22 mouse cellular contexts compared by ENCODE assay signal in genomic region chr13:38776546-38776945, GRCm38 (mm10).
"Had no signal": no experiment of that assay in that cellular context is flagged by ENCODE, and none has a peak within 500 bp of the region (broad histone marks: within the 10 kb centered on the region; RNA-seq: fewer than 3 reads in every experiment).

No protein-coding gene starts in this region.

- H3K4me3 ChIP-seq: gastrocnemius, adult 2 months; heart, embryonic 13.5 days; heart, embryonic 15.5 days; hindbrain, embryonic 10.5 days; hindbrain, embryonic 12.5 days; kidney, embryonic 15.5 days; limb, embryonic 12.5 days; liver, embryonic 12.5 days had no signal

- H3K9ac ChIP-seq: heart, embryonic 13.5 days; heart, embryonic 15.5 days; hindbrain, embryonic 12.5 days; hindbrain, embryonic 14.5 days; kidney, embryonic 15.5 days; limb, embryonic 12.5 days; liver, embryonic 12.5 days; liver, embryonic 14.5 days had no signal

- H3K4me2 ChIP-seq: heart, embryonic 11.5 days; heart, embryonic 13.5 days; heart, embryonic 15.5 days; hindbrain, embryonic 12.5 days; hindbrain, embryonic 14.5 days; kidney, embryonic 15.5 days; limb, embryonic 12.5 days; liver, embryonic 12.5 days had no signal

- H3K4me1 ChIP-seq: heart, embryonic 15.5 days; liver, embryonic 12.5 days had no signal

- H3K9me3 ChIP-seq: heart, embryonic 13.5 days; heart, embryonic 15.5 days; hindbrain, embryonic 10.5 days; hindbrain, embryonic 12.5 days; kidney, embryonic 15.5 days; limb, embryonic 12.5 days; liver, embryonic 12.5 days had no signal

- H3K36me3 ChIP-seq: heart, embryonic 13.5 days; heart, embryonic 15.5 days; hindbrain, embryonic 10.5 days; hindbrain, embryonic 12.5 days; kidney, embryonic 15.5 days; limb, embryonic 12.5 days; liver, embryonic 12.5 days had no signal

- DNase-seq: gastrocnemius, adult 2 months; gastrocnemius, postnatal 10 days; gastrocnemius, postnatal 25 days; heart, adult 18-20 months; heart, postnatal 4 days; kidney, adult 11 months; kidney, postnatal 14 days; layer of hippocampus, adult 9-11 months; layer of hippocampus, postnatal 36 days had no signal

- ATAC-seq: hindbrain, embryonic 16.5 days; intestine, embryonic 16.5 days; liver, embryonic 12.5 days had no signal

- H3K27me3 ChIP-seq: heart, embryonic 13.5 days; heart, embryonic 15.5 days; hindbrain, embryonic 12.5 days; kidney, embryonic 15.5 days; liver, embryonic 12.5 days had no signal

- H3K27ac ChIP-seq: gastrocnemius, adult 2 months; heart, embryonic 13.5 days; heart, embryonic 15.5 days; hindbrain, embryonic 10.5 days; hindbrain, embryonic 12.5 days; hindbrain, embryonic 14.5 days; kidney, embryonic 15.5 days; kidney, postnatal 0 days; limb, embryonic 12.5 days; liver, embryonic 12.5 days; liver, embryonic 14.5 days had no signal
